Mouse (Mus musculus): ENCODE measurements around the gene Aif1.

The Aif1 gene

DNA sequence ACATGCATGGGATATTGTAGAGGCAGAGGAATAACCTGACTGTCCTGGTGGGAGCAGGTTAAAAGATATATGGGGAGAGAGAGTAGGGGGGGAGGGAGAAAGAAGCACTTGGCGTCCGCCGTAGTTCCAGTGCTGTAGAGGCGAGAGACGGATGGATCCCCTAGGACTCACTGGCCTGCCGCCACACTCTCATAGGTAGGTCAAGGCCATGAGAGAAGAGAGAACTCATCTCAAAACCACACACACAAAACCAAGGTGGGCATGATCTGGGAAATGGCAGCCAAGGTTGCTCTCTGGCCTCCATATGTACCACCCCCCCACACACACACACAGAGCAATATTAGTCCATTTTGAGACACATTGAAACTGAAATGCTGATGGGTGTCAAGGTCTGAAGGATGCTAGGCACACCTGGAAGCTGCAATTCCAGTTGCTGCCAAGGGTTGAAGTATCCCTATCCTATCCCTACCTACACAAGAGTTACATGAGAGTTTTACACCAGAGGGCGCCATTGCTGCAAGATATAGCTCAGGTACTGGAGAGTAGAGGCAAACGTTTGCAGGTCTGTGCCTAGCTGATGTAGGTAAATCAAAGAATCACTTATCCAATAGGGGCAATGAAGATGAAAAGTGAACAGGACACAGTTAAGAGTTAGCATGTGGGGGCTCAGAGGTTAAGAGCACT is 9.4 kb downstream of the Aif1 start:
- DNase-seq (ENCODE audit: low spot score) = peak; percentile 77

GRCm38 (mm10) chr17:35165451-35166155 is 10.3 kb downstream of the Aif1 start:
- no peak for DNase-seq (ENCODE audit: low spot score)

- DNase-seq (ENCODE audit: low spot score) = peak; percentile 99
These were observed 11.1 kb downstream of the Aif1 start, which contains the start of gene Prrc2a for GRCm38 (mm10) chr17:35164568-35165450. TSS of gene Prrc2a (minus strand) at chr17:35164897.

DNA sequence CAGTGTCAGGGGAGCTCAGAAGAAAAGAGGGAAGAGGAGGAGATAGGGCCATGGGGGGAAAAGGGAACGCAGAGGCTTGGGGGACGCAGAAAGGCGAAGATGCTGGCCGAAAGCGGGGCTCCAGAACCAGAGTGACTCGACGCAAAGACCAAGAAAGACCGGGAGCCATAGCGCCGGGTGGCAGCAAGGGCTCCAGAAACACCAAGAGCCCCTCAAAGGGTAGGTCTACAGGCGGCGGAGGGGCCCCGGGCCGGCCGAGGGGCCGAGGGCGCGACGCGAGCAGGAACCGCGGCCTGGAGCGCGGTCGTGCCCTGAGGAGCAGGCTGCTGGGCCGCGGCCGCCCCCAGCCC is 11.7 kb downstream of the Aif1 start:
- DNase-seq (ENCODE audit: low spot score) = no peak

GRCm38 (mm10) chr17:35163326-35164081 is 12.4 kb downstream of the Aif1 start:
- DNase-seq (ENCODE audit: low spot score) = no peak

DNA sequence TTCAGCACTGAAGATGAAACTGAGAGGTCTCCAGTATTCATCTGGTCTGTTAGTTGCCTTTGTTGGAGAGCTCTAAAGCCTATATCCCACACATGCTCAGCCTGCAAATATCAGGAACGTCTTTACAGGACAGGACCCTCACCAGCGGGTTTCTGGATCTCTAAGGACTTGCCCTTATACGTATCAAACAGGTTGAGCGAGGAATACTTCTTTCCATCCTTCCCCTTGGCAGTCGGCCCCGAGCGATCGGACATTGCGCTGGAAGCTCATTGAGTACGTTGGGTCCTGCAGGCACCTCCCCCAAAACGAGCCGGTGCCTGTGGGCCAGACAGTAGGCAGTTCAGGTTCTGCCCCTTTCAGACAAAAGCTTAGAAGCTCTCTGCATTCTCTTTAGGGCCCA is 13.1 kb downstream of the Aif1 start:
- peak; percentile 47 for DNase-seq (ENCODE audit: low spot score)

DNA sequence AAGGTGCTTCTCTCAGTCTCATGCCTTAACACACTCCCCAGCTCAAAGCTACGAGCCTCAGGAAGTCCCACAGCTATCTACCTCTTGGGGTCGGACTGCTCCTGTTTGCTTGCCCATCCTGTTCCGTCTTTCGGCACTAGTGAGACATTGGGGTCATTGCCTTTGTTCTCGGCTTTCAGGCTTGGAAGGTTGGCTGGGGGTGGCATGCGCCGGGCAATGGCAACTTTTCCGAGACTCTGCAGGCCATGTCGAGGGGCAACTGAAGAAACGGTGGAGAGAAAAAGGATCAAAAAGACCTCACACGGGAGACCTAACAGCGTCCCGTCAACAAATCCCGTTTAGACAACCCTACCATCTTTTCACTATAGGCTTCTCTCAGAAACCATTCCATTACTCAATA is 13.7 kb downstream of the Aif1 start:
- DNase-seq (ENCODE audit: low spot score) = no peak

DNA sequence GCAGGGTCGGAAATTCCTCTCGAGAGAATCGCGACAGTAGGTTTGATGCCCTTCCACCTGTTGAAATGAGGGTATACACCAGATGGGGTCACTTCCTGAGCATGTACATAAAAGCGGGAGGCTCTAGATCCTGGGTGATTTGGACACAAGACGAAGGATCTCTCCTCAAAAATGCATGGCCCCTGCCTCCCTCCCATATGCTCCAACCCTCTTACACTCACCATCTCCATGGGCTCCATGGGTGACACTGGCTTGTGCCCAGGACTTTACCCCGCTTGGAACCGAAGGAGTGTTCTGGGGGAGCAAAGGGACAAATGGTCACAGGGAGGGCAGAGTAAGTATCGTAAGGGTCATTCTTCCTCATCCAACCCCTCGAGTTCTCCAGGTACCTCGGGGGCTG is 14.4 kb downstream of the Aif1 start:
- no peak for DNase-seq (ENCODE audit: low spot score)

- DNase-seq (ENCODE audit: low spot score) = no peak
These were observed 16.2 kb downstream of the Aif1 start for GRCm38 (mm10) chr17:35159638-35160037.

DNA sequence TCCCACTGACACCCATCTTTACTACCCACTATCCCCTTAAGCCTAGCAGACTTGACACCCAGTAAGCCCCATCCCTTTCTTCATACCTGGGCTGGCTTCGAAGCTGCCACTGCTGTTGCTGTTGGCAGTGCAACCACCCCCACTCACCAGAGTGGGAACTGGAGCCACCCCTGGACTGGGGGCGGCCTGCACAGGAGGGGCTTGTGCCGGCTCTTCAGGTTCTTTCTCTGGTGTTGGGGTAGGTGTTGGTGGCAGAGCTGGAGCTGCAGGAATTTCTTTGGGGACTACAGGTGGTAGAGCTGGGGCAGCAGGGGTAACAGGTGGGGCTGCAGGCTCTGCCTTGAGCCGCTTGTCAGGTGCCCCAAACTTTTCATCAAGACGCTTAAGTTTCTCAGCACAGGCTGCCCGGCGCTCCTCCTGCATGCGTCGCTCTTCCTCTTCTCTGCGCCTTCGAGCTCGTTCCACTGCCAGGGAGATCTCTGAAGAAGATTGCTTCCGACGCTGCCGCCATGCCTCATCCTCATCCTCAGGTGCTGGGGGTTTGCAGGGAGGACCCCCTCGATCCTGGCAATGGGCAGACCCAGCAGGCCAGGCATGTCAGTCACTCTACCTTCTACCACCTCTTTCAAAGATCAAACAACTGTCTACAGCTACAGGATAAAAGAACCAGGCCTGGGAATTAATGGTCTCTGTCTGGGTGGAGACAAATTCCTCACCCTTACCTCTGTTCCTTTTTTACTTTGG is 16.8 kb downstream of the Aif1 start:
- no peak for DNase-seq (ENCODE audit: low spot score)

GRCm38 (mm10) chr17:35157661-35158175 is 18.1 kb downstream of the Aif1 start:
- DNase-seq (ENCODE audit: low spot score) = no peak

- DNase-seq (ENCODE audit: low spot score) = no peak
These were observed 18.6 kb downstream of the Aif1 start for GRCm38 (mm10) chr17:35157254-35157653.

GRCm38 (mm10) chr17:35156461-35157200 is 19.2 kb downstream of the Aif1 start:
- DNase-seq (ENCODE audit: low spot score) = no peak

GRCm38 (mm10) chr17:35155451-35155850 is 20.4 kb downstream of the Aif1 start:
- DNase-seq (ENCODE audit: low spot score) = no peak

GRCm38 (mm10) chr17:35154616-35155015 is 21.3 kb downstream of the Aif1 start:
- DNase-seq (ENCODE audit: low spot score) = no peak

DNA sequence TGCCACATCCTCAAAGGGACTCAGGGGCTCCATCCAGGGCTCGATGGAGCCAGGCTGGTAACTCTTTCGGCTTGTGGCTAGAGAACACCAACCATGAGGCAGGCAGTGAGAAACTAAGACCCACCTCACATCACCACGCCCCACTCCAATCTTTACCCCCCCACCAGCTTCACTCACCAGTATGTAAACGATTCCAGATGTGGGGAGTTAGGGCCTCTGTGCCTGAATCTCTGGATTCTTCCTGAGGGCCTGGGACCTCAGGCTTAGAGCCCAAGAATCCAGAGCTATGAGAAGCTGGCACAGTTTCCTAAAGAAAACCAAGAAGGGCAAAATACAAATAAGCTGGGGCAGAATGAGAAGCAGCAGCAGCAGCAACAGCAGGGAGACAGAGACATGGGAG is 21.9 kb downstream of the Aif1 start:
- no peak for DNase-seq (ENCODE audit: low spot score)

DNA sequence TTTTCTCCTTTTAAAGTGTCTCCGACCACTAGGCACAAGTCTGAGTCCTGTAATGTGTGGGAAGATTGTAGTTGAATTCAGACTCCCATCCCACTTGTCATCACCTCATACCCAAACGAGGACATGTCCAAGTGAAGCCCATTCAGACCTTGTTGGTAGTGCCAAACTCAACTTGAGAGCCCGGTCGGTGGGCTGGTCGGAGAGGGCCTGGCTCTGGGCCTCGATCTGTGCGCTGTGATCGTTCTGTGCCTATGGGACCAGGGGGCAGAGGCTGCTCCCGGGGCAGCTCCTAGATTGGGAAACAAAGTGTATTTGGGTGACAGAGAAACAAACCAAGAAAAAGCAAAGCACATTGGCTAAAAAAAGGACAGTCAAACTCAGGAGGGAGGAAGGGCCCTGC is 22.8 kb downstream of the Aif1 start:
- no peak for DNase-seq (ENCODE audit: low spot score)

- no peak for DNase-seq (ENCODE audit: low spot score)
These were observed 23.7 kb downstream of the Aif1 start for GRCm38 (mm10) chr17:35152121-35152520.

GRCm38 (mm10) chr17:35147922-35148639 is 27.8 kb downstream of the Aif1 start:
- DNase-seq (ENCODE audit: low spot score) = no peak

GRCm38 (mm10) chr17:35147348-35147747 is 28.5 kb downstream of the Aif1 start:
- DNase-seq (ENCODE audit: low spot score) = no peak
